Mouse (Mus musculus): ENCODE measurements around the gene Psmb7. TPM values are rescaled to one million over a fixed set of nuclear protein-coding genes. Genes with fewer than 3 reads are reported as not detected.

Gene Psmb7
- polyA plus RNA-seq, 1 experiment from 2014 or later: 222 TPM

DNA sequence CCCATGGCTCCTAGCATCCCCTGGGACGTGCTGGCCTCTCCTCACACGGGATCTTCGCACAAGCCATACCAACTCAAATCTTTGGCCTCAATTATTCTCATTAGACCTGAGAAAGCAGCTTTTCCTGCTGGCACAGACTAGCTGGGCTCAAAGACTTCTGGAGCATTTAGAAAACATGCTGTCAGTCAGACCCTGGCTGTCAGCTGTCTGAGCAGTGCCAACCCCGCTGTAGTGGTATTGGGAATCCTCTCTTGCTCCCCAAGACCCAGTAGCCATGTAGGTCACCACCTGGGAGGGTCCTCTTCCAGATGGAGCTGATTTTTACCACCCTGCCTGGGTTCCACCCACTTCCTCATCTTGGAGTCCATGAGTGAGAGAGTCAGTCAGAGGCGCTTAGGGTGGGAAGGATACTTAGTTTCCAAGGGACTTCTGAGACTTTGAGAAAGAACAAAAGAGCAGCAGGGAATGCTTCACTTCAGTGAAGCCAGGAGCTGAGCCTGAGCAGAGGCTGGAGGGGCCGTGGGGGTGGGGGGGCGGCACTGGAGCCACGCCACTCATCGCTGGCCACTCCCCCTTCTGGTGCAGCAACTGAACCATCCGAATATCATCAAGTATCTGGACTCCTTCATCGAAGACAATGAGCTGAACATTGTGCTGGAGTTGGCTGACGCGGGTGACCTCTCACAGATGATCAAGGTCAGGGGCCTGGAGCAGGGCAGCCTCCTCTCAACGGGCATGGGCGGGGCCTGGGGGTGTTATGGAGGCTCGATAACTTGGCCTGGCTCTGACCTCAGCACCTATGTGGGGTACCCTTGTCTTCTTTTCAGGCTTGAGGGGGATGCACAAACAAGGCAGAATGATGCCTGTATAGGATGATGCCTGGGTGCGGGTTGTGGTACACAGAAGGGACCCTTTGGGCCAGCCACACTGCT, 83.3 kb downstream of the Psmb7 start:
- Histone ChIP-seq H3K36me3 (peaks cover 46% of the 10 kb centered on the region), H3K4me2 (replicated peaks) (no peak overlapping the region), H3K4me3 (replicated peaks) (no peak overlapping the region), H3K9me3 (replicated peaks) (no peaks in the 10 kb centered on the region), H3K9ac (no peak overlapping the region), H3K27me3 (no peaks in the 10 kb centered on the region), H3K4me1 (no peaks in the 10 kb centered on the region), H3K27ac (replicated peaks) (no peak overlapping the region)
- ATAC-seq (ENCODE audit: insufficient number of reproducible peaks, low FRiP score, low TSS enrichment, low read depth): no peak
- WGBS: 71% methylated on average over 17 of the region's 17 CpGs

DNA sequence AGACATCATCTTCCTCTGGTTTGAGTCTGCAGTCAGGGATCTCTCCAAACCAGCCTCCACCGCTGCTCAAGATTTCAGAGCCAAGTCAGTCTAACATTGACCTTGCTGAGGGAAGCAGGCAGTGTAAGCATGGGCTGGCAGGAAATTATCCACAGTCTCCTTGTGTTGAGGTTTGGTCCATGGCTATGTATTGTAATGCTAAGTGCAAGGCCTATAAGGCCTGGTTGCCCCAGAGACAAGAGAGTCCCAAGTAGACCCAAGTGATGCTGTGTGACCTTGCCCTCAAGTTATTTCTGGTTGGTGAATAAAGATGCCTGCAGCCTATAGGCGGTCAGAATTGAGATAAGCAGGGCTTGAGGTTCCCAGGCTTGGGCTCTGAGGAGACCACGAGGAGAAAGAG, 87.2 kb downstream of the Psmb7 start:
- H3K27me3 ChIP-seq: no peaks in the 10 kb centered on the region
- H3K36me3 ChIP-seq: peaks cover 51% of the 10 kb centered on the region
- H3K4me2 ChIP-seq (replicated peaks): no peak overlapping the region
- no peak overlapping the region for H3K27ac ChIP-seq (replicated peaks)
- 83% methylated on average over 3 of the region's 3 CpGs for WGBS
- no peak overlapping the region for H3K9ac ChIP-seq
- no peaks in the 10 kb centered on the region for H3K4me1 ChIP-seq
- no peak for ATAC-seq (ENCODE audit: insufficient number of reproducible peaks, low FRiP score, low TSS enrichment, low read depth)
- no peaks in the 10 kb centered on the region for H3K9me3 ChIP-seq (replicated peaks)
- H3K4me3 ChIP-seq (replicated peaks): no peak overlapping the region

DNA sequence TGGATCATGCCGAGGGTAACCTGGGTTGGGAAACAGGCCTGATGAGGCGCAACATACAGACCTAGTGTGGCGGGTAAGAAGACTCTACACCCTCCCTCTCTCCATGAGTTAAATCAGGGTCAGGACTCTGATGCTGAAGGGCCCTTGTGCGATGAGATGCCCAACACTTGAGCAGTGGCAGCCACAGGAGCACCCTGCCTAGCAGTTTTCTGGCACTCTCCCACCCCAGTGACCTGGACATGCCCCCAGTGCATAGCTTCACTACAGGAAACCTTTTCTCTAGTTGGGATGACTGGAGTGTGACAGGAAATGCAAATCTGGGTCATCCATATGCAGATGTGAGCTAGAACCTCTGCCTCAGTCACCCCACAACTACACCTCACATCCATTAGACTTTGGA, 88.2 kb downstream of the Psmb7 start:
- Histone ChIP-seq H3K9ac (no peak overlapping the region), H3K9me3 (replicated peaks) (no peaks in the 10 kb centered on the region), H3K36me3 (peaks cover 51% of the 10 kb centered on the region), H3K27ac (replicated peaks) (no peak overlapping the region), H3K27me3 (no peaks in the 10 kb centered on the region), H3K4me3 (replicated peaks) (no peak overlapping the region), H3K4me2 (replicated peaks) (no peak overlapping the region), H3K4me1 (no peaks in the 10 kb centered on the region)
- 91% methylated on average over 4 of the region's 4 CpGs for WGBS
- ATAC-seq (ENCODE audit: insufficient number of reproducible peaks, low FRiP score, low TSS enrichment, low read depth): 0 out of 2 replicates have a peak, but pooled peaks have one; percentile 17

DNA sequence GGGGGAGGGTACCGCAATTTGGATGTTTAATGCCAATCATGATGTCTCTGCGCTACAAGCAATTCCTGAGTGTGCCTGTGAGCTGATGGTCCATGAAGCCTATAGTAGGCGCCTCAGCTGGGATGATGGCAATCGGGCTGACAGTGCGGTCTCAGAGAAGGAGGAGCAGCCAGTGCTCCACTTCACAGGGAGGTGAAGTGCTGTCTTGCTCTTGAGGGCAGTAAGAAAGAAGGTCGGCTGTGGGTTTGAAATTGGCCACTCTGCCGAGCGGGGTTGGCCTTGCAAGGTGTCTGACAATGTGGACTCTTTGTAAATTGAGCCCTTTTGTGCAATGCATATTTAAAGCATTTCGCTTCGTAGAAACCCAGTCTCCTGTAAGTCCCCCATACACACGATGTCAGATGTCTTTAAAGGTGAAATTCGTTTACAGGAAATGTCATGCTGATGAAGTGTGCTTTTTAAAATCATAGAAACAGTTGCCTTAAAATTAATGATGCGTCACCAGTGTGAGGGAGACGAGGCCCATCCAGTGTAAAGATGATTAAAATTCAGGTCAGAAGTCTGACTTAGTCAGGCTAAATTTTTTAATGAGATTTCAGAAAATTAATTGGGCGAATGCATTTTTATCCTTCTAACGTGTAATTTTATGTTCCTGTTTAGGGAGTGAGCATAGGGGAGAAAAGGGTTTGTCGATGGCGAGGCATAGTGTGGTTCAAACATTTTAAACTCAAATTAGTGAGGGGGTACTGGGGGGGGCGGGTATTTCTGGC, 89.5 kb downstream of the Psmb7 start:
- no peak overlapping the region for H3K9ac ChIP-seq
- no peak overlapping the region for H3K4me3 ChIP-seq (replicated peaks)
- H3K4me1 ChIP-seq: no peaks in the 10 kb centered on the region
- ATAC-seq (ENCODE audit: insufficient number of reproducible peaks, low FRiP score, low TSS enrichment, low read depth): no peak
- H3K9me3 ChIP-seq (replicated peaks): no peaks in the 10 kb centered on the region
- no peak overlapping the region for H3K27ac ChIP-seq (replicated peaks)
- no peak overlapping the region for H3K4me2 ChIP-seq (replicated peaks)
- H3K27me3 ChIP-seq: no peaks in the 10 kb centered on the region
- 75% methylated on average over 19 of the region's 19 CpGs for WGBS
- H3K36me3 ChIP-seq: peaks cover 38% of the 10 kb centered on the region

DNA sequence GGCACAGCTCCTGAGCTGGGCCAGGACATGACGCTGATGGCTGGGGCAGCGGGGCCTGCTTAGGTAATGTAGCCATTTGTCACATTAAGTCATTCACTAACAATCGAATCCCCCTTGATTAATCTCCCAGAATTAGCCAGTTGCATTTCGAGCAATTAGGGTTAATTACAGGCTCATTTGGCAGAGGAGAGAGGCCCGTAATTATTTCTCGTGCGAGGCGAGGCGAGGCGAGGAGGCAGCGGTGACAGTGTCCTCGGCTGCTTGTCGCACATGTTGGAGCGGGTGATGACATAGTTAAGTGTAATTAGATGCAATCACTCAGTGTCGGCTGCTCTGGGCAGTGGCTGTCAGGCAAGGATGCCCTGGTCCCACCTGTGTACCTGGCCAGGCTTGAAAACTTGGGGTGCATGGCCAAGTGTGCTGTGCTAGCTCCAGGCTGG, 91.9 kb downstream of the Psmb7 start:
- Histone ChIP-seq H3K4me3 (replicated peaks) (no peak overlapping the region), H3K4me1 (peaks cover under 1% of the 10 kb centered on the region; the same call in 1 of the 2 replicates), H3K27ac (replicated peaks) (no peak overlapping the region), H3K4me2 (replicated peaks) (no peak overlapping the region), H3K36me3 (peaks cover 23% of the 10 kb centered on the region), H3K9me3 (replicated peaks) (no peaks in the 10 kb centered on the region), H3K9ac (no peak overlapping the region), H3K27me3 (no peaks in the 10 kb centered on the region)
- 68% methylated on average over 15 of the region's 15 CpGs for WGBS
- ATAC-seq (ENCODE audit: insufficient number of reproducible peaks, low FRiP score, low TSS enrichment, low read depth): no peak

DNA sequence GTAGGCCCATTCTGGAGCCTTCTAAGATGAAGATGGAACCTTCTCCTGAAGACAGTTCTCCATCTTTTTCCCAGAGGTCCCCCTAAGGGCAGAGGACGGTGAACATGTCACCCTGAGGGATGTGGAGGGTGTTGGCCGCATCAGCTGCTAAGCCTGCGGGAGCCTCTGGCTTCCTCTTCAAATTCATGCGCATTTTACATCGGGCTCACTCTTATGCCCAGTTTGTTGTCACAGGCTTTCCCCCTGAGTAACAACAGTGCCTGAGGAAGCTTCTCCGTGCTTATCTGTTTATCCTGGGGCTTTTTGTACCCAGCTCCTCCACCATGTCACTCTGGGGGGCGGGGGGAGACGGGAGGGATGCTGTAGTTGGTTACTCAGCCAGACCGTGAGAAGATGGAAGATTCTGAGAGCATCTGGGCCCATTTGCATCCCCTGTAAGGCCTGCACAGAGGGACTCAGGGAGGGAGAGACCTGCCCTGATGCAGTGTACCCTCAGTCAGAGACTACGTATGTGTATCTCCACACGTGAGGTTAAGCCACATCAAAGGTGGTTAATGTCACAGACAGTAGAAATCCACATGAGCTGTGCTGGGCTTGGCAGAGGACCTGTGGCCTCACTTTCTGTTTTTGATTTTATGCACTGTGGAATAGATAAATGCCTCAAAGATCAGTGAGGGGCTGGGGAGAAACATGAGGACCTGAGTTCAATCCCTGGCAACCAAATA, 95.9 kb downstream of the Psmb7 start:
- H3K4me1 ChIP-seq: peaks cover 32% of the 10 kb centered on the region
- peaks cover 17% of the 10 kb centered on the region for H3K36me3 ChIP-seq
- no peak for ATAC-seq (ENCODE audit: insufficient number of reproducible peaks, low FRiP score, low TSS enrichment, low read depth)
- H3K9ac ChIP-seq: no peak overlapping the region
- H3K27me3 ChIP-seq: no peaks in the 10 kb centered on the region
- WGBS: 59% methylated on average over 11 of the region's 11 CpGs
- H3K4me3 ChIP-seq (replicated peaks): no peak overlapping the region
- no peaks in the 10 kb centered on the region for H3K9me3 ChIP-seq (replicated peaks)
- no peak overlapping the region for H3K27ac ChIP-seq (replicated peaks)
- H3K4me2 ChIP-seq (replicated peaks): no peak overlapping the region

DNA sequence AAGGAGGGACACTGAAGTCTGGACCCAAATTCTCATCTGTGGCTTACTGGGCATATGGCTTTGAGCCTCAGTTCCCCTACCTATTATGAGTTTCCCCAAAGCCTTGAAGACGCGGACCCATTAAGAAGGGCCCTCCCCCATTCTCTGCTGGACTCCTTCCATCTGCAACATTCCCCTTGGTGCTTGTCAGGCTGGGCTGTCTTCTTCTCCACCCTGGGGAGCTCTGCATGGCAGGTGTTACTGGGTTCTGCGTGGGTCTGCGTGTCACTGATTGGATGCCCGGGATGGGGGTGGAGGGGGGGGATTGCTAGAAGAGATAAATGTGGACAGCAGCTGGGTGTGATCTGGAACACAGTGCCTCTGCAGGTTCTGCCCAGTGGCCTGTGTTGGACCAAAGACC, 97.1 kb downstream of the Psmb7 start:
- ATAC-seq (ENCODE audit: insufficient number of reproducible peaks, low FRiP score, low TSS enrichment, low read depth): no peak
- Histone ChIP-seq H3K27ac (replicated peaks) (no peak overlapping the region), H3K4me1 (peaks cover 32% of the 10 kb centered on the region), H3K27me3 (no peaks in the 10 kb centered on the region), H3K36me3 (peaks cover 7% of the 10 kb centered on the region), H3K4me2 (replicated peaks) (no peak overlapping the region), H3K4me3 (replicated peaks) (no peak overlapping the region), H3K9me3 (replicated peaks) (no peaks in the 10 kb centered on the region), H3K9ac (no peak overlapping the region)
- 73% methylated on average over 5 of the region's 5 CpGs for whole genome bisulfite sequencing

DNA sequence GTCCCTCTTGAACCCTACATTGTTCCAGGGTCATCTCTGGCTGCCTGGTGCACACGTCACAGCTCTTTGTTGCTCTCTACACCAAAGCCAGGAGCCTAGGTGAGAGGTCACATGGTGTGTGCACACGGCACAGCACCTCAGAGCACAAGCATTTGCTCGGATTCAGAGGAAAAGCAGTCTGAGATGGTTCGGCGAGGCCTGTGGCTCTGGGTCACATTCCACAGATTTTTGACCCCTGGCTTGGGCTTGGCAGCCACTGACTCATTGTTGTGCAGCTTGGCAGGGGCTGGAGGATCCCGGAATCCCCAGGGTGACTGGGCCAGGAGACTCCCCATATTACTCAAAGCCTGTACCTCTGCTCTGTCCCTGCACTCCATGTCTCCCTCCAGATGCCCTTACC, 97.7 kb downstream of the Psmb7 start:
- peaks cover 32% of the 10 kb centered on the region for H3K4me1 ChIP-seq

DNA sequence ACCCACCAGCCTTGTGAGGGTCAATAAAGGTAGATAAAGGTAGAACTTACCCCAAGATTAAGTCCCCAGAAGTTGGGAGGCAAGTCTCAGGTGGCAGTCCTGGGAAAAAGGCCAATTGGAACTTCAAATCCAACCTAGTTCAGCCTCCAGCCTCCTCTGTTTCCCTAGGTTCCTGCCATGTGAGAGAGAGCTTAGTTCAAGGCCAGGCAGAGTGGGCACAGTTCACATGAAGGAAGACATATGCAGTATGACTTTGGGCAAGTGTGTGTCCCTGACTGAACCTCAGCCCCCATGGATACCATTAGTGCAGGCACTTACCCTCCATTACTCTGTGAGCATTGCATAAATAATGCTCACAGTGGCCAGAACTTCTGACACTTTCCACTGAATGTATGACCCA, 98.2 kb downstream of the Psmb7 start:
- no peak for ATAC-seq (ENCODE audit: insufficient number of reproducible peaks, low FRiP score, low TSS enrichment, low read depth)
- no peak overlapping the region for H3K4me3 ChIP-seq (replicated peaks)
- no peaks in the 10 kb centered on the region for H3K9me3 ChIP-seq (replicated peaks)
- peaks cover 32% of the 10 kb centered on the region for H3K4me1 ChIP-seq
- no peaks in the 10 kb centered on the region for H3K27me3 ChIP-seq
- no peaks in the 10 kb centered on the region for H3K36me3 ChIP-seq
- H3K9ac ChIP-seq: no peak overlapping the region
- H3K27ac ChIP-seq (replicated peaks): no peak overlapping the region
- H3K4me2 ChIP-seq (replicated peaks): no peak overlapping the region

More for the DNA sequence above, 97.7 kb downstream of the Psmb7 start:
- Histone ChIP-seq H3K36me3 (peaks cover 2% of the 10 kb centered on the region), H3K27me3 (no peaks in the 10 kb centered on the region), H3K27ac (replicated peaks) (no peak overlapping the region), H3K9me3 (replicated peaks) (no peaks in the 10 kb centered on the region), H3K4me2 (replicated peaks) (no peak overlapping the region), H3K4me3 (replicated peaks) (no peak overlapping the region), H3K9ac (no peak overlapping the region)
- no peak for ATAC-seq (ENCODE audit: insufficient number of reproducible peaks, low FRiP score, low TSS enrichment, low read depth)
- 26% methylated on average over 6 of the region's 6 CpGs for WGBS

DNA sequence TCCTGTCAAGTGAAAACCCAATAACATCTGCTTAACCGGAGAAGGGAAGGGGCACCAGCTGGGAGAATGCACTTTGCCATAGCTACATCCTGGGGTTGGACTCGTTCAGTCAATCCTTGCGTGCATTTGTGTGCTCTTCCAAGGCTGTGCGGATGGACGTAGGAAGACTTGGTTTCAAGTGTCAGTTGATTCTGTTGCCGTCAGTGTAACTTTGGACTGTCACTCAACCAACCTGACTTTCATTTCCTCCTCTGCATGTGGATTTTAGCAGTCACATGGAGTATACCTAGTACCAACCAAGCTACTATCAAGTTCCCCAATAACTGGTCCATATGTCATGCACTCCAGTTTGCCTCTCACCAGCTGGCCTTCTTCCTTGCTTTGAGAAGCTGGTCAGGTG, 98.9 kb downstream of the Psmb7 start:
- no peak overlapping the region for H3K4me2 ChIP-seq (replicated peaks)
- peaks cover 36% of the 10 kb centered on the region for H3K4me1 ChIP-seq
- no peaks in the 10 kb centered on the region for H3K36me3 ChIP-seq
- ATAC-seq (ENCODE audit: insufficient number of reproducible peaks, low FRiP score, low TSS enrichment, low read depth): no peak
- 56% methylated on average over 6 of the region's 6 CpGs for WGBS
- H3K4me3 ChIP-seq (replicated peaks): no peak overlapping the region
- H3K27ac ChIP-seq (replicated peaks): no peak overlapping the region
- H3K9me3 ChIP-seq (replicated peaks): no peaks in the 10 kb centered on the region
- no peak overlapping the region for H3K9ac ChIP-seq
- H3K27me3 ChIP-seq: no peaks in the 10 kb centered on the region

DNA sequence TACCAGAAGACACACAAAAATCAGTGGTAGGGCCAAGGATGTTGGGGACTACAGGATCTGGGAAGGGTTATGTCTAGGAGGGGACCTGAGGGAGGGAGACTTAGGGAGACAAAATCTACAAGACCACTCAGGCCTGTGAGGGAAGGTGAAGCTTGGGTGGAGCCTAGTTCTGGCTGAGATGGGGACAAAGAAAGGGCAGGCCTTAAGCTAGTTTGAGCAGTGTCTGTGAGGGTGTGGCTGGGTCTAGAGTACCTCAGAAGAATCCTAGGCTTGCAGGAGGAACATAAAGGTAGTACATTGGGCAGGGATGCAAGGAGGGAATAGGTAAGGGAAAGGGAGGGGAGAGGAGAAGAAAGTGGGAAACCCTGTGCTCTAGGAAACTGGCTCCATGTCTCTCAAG, 99.5 kb downstream of the Psmb7 start:
- Histone ChIP-seq H3K27ac (replicated peaks) (no peak overlapping the region; the same call in 1 of the 2 replicates), H3K9ac (no peak overlapping the region), H3K9me3 (replicated peaks) (no peaks in the 10 kb centered on the region), H3K36me3 (no peaks in the 10 kb centered on the region), H3K4me1 (peaks cover 41% of the 10 kb centered on the region), H3K4me3 (replicated peaks) (no peak overlapping the region), H3K27me3 (no peaks in the 10 kb centered on the region), H3K4me2 (replicated peaks) (no peak overlapping the region)
- ATAC-seq (ENCODE audit: insufficient number of reproducible peaks, low FRiP score, low TSS enrichment, low read depth): no peak
